Mouse (Mus musculus): ENCODE data around the gene Scgb2b20.
"Not testable (repeated sequence)": the region's sequence is repeated elsewhere in the genome, so short reads cannot be mapped to it uniquely, and the experiment has no call there.

Scgb2b20 gene

GRCm38 (mm10) chr7:33366222-33366621, at the start of gene Scgb2b20:
TSS of gene Scgb2b20 (minus strand) at chr7:33366322.
- DNase-seq (ENCODE audit: low read depth, low spot score), result not testable (repeated sequence)

GRCm38 (mm10) chr7:33409681-33410080, 43.6 kb upstream of the Scgb2b20 start:
- DNase-seq (ENCODE audit: low read depth, low spot score), result not testable (repeated sequence)

GRCm38 (mm10) chr7:33401650-33402049, 35.5 kb upstream of the Scgb2b20 start:
- DNase-seq (ENCODE audit: low read depth, low spot score), result no peak

- DNase-seq (ENCODE audit: low read depth, low spot score), result not testable (repeated sequence)
These were observed 33.6 kb upstream of the Scgb2b20 start for GRCm38 (mm10) chr7:33399749-33400148.

- not testable (repeated sequence) for DNase-seq (ENCODE audit: low read depth, low spot score)
These were observed 6.8 kb upstream of the Scgb2b20 start, which contains the start of gene Scgb1b20 for GRCm38 (mm10) chr7:33372934-33373333. TSS of gene Scgb1b20 (plus strand) at chr7:33373234.

Data from retina, postnatal 7 days (tissue).